Mouse (Mus musculus): ENCODE results near the gene Ctsf. TPM values are rescaled to one million over a fixed set of nuclear protein-coding genes. Genes with fewer than 3 reads are reported as not detected.

The Ctsf gene
- polyA plus RNA-seq, 1 experiment from 2014 or later: 13.2 TPM

- peaks cover 24% of the 10 kb centered on the region for H3K4me1 ChIP-seq (replicated peaks; ENCODE audit: control insufficient read depth, insufficient read depth, low read length)
- DNase-seq (ENCODE audit: low spot score) (no peak), ATAC-seq (replicated peaks; ENCODE audit: low FRiP score) (no peak)
- peaks cover 5% of the 10 kb centered on the region; the same call in 1 of the 2 replicates for H3K36me3 ChIP-seq (ENCODE audit: control insufficient read depth, insufficient read depth, low read length)
- 59% methylated on average over 10 of the region's 10 CpGs for WGBS
- H3K4me2 ChIP-seq: peak overlapping the region; percentile 88
- H3K9ac ChIP-seq (ENCODE audit: low read depth, low read length): peak overlapping the region; percentile 94
- peak overlapping the region; percentile 94 for H3K4me3 ChIP-seq (ENCODE audit: low read depth, low read length)
- H3K27me3 ChIP-seq (replicated peaks; ENCODE audit: control insufficient read depth, insufficient read depth, low read length): peaks cover 7% of the 10 kb centered on the region
- H3K9me3 ChIP-seq (ENCODE audit: control insufficient read depth, low read length): no peaks in the 10 kb centered on the region
- H3K27ac ChIP-seq (ENCODE audit: low read depth, low read length): no peak overlapping the region; the same call in 1 of the 2 replicates
Measured at GRCm38 (mm10) chr19:4879324-4879703, 24.4 kb downstream of the Ctsf start.

- Histone ChIP-seq H3K27ac (ENCODE audit: low read depth, low read length) (no peak overlapping the region), H3K9ac (ENCODE audit: low read depth, low read length) (no peak overlapping the region), H3K27me3 (replicated peaks; ENCODE audit: control insufficient read depth, insufficient read depth, low read length) (no peaks in the 10 kb centered on the region), H3K9me3 (ENCODE audit: control insufficient read depth, low read length) (no peaks in the 10 kb centered on the region), H3K4me1 (replicated peaks; ENCODE audit: control insufficient read depth, insufficient read depth, low read length) (peaks cover 10% of the 10 kb centered on the region), H3K4me2 (no peak overlapping the region), H3K4me3 (ENCODE audit: low read depth, low read length) (no peak overlapping the region), H3K36me3 (ENCODE audit: control insufficient read depth, insufficient read depth, low read length) (peaks cover 5% of the 10 kb centered on the region; the same call in 1 of the 2 replicates)
- DNase-seq (ENCODE audit: low spot score) (no peak), ATAC-seq (replicated peaks; ENCODE audit: low FRiP score) (peak; percentile 85)
- WGBS: 65% methylated on average over 4 of the region's 4 CpGs
Measured at GRCm38 (mm10) chr19:4883961-4884360, 29.0 kb downstream of the Ctsf start.

DNA sequence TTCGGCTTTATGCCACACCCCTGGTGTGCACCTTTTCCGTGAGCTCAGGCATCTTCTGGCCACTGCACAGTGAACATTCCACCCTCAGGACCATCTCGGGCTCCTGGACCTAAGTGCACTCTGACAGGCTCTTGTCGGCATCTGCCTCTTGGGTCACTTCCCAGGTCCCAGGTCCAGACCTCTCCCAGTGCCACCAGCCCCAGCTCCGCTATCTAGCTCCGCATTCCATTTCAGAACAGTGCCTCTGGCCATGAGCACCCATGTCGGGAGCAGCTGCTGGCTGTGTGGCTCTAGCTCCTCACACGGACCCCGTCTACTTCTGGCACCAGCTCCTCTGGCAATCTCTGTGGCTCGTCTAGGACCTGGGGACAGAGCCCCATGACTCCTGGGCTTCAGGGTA, 34.9 kb downstream of the Ctsf start:
- Histone ChIP-seq H3K9ac (ENCODE audit: low read depth, low read length) (no peak overlapping the region), H3K4me1 (replicated peaks; ENCODE audit: control insufficient read depth, insufficient read depth, low read length) (peaks cover 15% of the 10 kb centered on the region), H3K4me2 (no peak overlapping the region), H3K27me3 (replicated peaks; ENCODE audit: control insufficient read depth, insufficient read depth, low read length) (no peaks in the 10 kb centered on the region), H3K27ac (ENCODE audit: low read depth, low read length) (no peak overlapping the region), H3K36me3 (ENCODE audit: control insufficient read depth, insufficient read depth, low read length) (no peaks in the 10 kb centered on the region; the same call in 1 of the 2 replicates), H3K9me3 (ENCODE audit: control insufficient read depth, low read length) (no peaks in the 10 kb centered on the region), H3K4me3 (ENCODE audit: low read depth, low read length) (no peak overlapping the region)
- ATAC-seq (replicated peaks; ENCODE audit: low FRiP score) (no peak), DNase-seq (ENCODE audit: low spot score) (no peak)
- 77% methylated on average over 10 of the region's 10 CpGs for WGBS

GRCm38 (mm10) chr19:4891798-4892197, 36.9 kb downstream of the Ctsf start:
- Histone ChIP-seq H3K9ac (ENCODE audit: low read depth, low read length) (0 out of 2 replicates have a peak overlapping the region, but pooled peaks have one; percentile 11), H3K4me2 (peak overlapping the region; percentile 36), H3K27ac (ENCODE audit: low read depth, low read length) (peak overlapping the region; percentile 56; the same call in 1 of the 2 replicates), H3K4me3 (ENCODE audit: low read depth, low read length) (no peak overlapping the region), H3K4me1 (replicated peaks; ENCODE audit: control insufficient read depth, insufficient read depth, low read length) (peaks cover 15% of the 10 kb centered on the region), H3K9me3 (ENCODE audit: control insufficient read depth, low read length) (no peaks in the 10 kb centered on the region), H3K36me3 (ENCODE audit: control insufficient read depth, insufficient read depth, low read length) (no peaks in the 10 kb centered on the region; the same call in 1 of the 2 replicates), H3K27me3 (replicated peaks; ENCODE audit: control insufficient read depth, insufficient read depth, low read length) (no peaks in the 10 kb centered on the region)
- DNase-seq (ENCODE audit: low spot score) (no peak), ATAC-seq (replicated peaks; ENCODE audit: low FRiP score) (peak; percentile 94)
- 44% methylated on average over 3 of the region's 3 CpGs for WGBS

DNA sequence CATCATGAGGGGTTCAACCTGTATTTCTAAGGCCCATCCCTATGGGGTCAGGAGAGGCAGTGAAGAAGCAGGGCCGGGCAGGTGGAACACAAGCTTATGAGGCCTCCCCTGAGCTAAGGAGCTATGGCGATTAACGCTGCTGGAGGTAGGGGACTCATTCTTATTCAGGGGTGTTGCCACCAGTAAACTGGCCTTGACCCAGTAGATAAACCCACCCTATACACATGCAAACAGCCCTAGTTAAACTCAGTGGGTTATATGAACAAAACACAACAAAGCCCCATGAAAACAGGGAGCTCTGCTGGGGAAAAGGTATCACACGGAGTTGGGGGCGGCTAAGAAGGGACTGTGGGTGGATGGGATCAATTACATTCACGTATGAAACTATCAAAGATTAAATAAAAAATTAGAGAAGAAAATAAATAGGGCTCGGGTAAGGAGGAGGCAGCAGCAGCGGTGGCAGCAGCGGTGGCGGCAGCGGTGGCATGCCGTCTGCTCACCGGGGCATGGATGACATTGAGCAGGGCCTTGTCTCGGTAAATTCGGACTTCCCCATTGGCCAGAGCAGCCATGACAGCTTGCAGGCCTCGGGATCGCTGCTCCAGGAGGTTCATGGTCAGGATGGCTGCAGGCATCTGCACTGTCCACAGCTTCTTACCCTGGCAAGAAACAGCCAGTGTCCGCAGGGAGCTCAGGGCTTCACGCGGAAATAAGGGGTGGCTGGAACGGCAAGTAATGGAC, 42.0 kb downstream of the Ctsf start:
- Histone ChIP-seq H3K4me3 (ENCODE audit: low read depth, low read length) (no peak overlapping the region), H3K27me3 (replicated peaks; ENCODE audit: control insufficient read depth, insufficient read depth, low read length) (no peaks in the 10 kb centered on the region), H3K9me3 (ENCODE audit: control insufficient read depth, low read length) (no peaks in the 10 kb centered on the region), H3K4me2 (no peak overlapping the region), H3K9ac (ENCODE audit: low read depth, low read length) (no peak overlapping the region), H3K4me1 (replicated peaks; ENCODE audit: control insufficient read depth, insufficient read depth, low read length) (peaks cover 7% of the 10 kb centered on the region), H3K36me3 (ENCODE audit: control insufficient read depth, insufficient read depth, low read length) (no peaks in the 10 kb centered on the region; the same call in 1 of the 2 replicates), H3K27ac (ENCODE audit: low read depth, low read length) (no peak overlapping the region)
- no peak for ATAC-seq (replicated peaks; ENCODE audit: low FRiP score)
- DNase-seq (ENCODE audit: low spot score): no peak
- 61% methylated on average over 21 of the region's 21 CpGs for WGBS

- no peaks in the 10 kb centered on the region for H3K4me1 ChIP-seq (replicated peaks; ENCODE audit: control insufficient read depth, insufficient read depth, low read length)
- H3K27ac ChIP-seq (ENCODE audit: low read depth, low read length): no peak overlapping the region
- ATAC-seq (replicated peaks; ENCODE audit: low FRiP score) (no peak), DNase-seq (ENCODE audit: low spot score) (no peak)
- WGBS: 69% methylated on average over 9 of the region's 9 CpGs
- no peak overlapping the region for H3K4me2 ChIP-seq
- H3K4me3 ChIP-seq (ENCODE audit: low read depth, low read length): no peak overlapping the region
- no peaks in the 10 kb centered on the region for H3K9me3 ChIP-seq (ENCODE audit: control insufficient read depth, low read length)
- H3K36me3 ChIP-seq (ENCODE audit: control insufficient read depth, insufficient read depth, low read length): no peaks in the 10 kb centered on the region
- H3K27me3 ChIP-seq (replicated peaks; ENCODE audit: control insufficient read depth, insufficient read depth, low read length): no peaks in the 10 kb centered on the region
- no peak overlapping the region for H3K9ac ChIP-seq (ENCODE audit: low read depth, low read length)
Measured at GRCm38 (mm10) chr19:4898972-4899371, 44.0 kb downstream of the Ctsf start.

- Histone ChIP-seq H3K4me3 (ENCODE audit: low read depth, low read length) (no peak overlapping the region), H3K27ac (ENCODE audit: low read depth, low read length) (no peak overlapping the region), H3K36me3 (ENCODE audit: control insufficient read depth, insufficient read depth, low read length) (no peaks in the 10 kb centered on the region), H3K4me1 (replicated peaks; ENCODE audit: control insufficient read depth, insufficient read depth, low read length) (no peaks in the 10 kb centered on the region), H3K27me3 (replicated peaks; ENCODE audit: control insufficient read depth, insufficient read depth, low read length) (no peaks in the 10 kb centered on the region), H3K9ac (ENCODE audit: low read depth, low read length) (no peak overlapping the region), H3K4me2 (no peak overlapping the region), H3K9me3 (ENCODE audit: control insufficient read depth, low read length) (no peaks in the 10 kb centered on the region)
- ATAC-seq (replicated peaks; ENCODE audit: low FRiP score) (no peak), DNase-seq (ENCODE audit: low spot score) (no peak)
- WGBS: 46% methylated on average over 3 of the region's 3 CpGs
Measured at GRCm38 (mm10) chr19:4899888-4900287, 45.0 kb downstream of the Ctsf start.

- Histone ChIP-seq H3K4me1 (replicated peaks; ENCODE audit: control insufficient read depth, insufficient read depth, low read length) (no peaks in the 10 kb centered on the region), H3K27me3 (replicated peaks; ENCODE audit: control insufficient read depth, insufficient read depth, low read length) (no peaks in the 10 kb centered on the region), H3K4me2 (peak within 1 kb of the TSS; percentile 75), H3K9ac (ENCODE audit: low read depth, low read length) (peak within 1 kb of the TSS; percentile 53; the same call in 1 of the 2 replicates), H3K9me3 (ENCODE audit: control insufficient read depth, low read length) (no peaks in the 10 kb centered on the region), H3K4me3 (ENCODE audit: low read depth, low read length) (peak within 1 kb of the TSS; percentile 73), H3K36me3 (ENCODE audit: control insufficient read depth, insufficient read depth, low read length) (peaks cover 18% of the 10 kb centered on the region), H3K27ac (ENCODE audit: low read depth, low read length) (no peak within 1 kb of the TSS)
- 10% methylated on average over 31 of the region's 31 CpGs for WGBS
- ATAC-seq (replicated peaks; ENCODE audit: low FRiP score) (peak; percentile 61), DNase-seq (ENCODE audit: low spot score) (peak; percentile 74)
Measured at GRCm38 (mm10) chr19:4905979-4906794, 51.3 kb downstream of the Ctsf start, which contains the start of gene Bbs1. Gene Bbs1 (minus strand): TSS chr19:4906628.
